Mouse (Mus musculus): ENCODE measurements around the gene Lima1.
"Not testable (repeated sequence)": the region's sequence is repeated elsewhere in the genome, so short reads cannot be mapped to it uniquely, and the experiment has no call there.

The Lima1 gene

DNA sequence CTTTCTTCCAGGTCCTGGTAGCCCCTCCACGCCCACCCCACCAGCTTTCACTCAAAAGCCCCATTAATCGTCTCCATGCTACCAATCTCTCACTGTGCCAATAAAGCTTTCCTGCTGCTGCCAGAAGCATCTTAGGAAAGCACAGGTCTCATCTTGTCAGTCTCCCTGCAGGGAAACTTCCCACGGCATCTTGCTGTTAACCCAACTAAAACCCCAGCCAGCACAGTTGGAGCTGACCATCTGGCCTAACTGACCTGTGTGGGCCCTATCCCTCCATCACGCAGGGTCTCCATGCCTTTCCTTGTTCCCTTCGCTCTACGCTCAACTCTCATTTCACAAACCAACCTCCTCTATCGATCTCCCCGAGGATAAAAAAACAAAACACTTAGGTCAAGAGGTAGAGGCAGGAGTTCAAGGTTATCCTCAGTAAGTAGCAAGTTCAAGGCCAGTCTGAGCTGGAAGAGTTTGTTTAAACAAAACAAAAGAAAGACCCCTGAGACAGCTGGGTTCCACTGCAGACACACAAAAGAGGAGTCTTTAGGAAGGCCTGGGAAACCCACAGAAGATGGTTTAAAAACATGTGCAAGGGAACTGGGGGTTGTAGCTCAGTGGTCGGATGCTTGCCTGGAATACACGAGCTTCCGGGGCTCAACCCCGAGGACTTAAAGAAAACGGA lies 36.0 kb downstream of the Lima1 start:
- in situ Hi-C loops (cut with MboI; ENCODE audit: unreplicated experiment in 2 of 2): loop anchor here (5.0 kb wide), 2 partner anchors 58 to 68 kb away; no protein-coding TSS in a partner anchor

DNA sequence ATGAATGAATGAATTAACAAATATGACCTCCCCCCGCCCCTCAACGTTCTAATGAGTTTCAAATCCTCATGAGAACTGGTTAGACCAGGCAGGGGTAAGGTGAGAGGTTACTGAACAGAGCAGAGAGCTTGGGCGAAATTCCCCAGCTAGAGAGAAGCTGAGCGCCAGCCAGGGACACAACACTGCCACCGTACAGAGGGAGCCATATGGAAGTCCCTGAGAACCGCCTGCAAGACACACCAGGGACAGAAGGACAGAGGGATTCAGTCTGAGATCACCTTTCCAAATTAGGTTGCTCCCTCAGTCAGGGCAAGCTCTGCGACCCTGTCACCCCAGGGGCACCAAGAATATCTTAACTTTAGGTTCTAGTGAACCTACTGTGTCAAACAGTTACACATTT lies 37.7 kb downstream of the Lima1 start:
- in situ Hi-C loops (cut with MboI; ENCODE audit: unreplicated experiment in 2 of 2): loop anchor here (5.0 kb wide), 2 partner anchors 60 to 70 kb away; no protein-coding TSS in a partner anchor

DNA sequence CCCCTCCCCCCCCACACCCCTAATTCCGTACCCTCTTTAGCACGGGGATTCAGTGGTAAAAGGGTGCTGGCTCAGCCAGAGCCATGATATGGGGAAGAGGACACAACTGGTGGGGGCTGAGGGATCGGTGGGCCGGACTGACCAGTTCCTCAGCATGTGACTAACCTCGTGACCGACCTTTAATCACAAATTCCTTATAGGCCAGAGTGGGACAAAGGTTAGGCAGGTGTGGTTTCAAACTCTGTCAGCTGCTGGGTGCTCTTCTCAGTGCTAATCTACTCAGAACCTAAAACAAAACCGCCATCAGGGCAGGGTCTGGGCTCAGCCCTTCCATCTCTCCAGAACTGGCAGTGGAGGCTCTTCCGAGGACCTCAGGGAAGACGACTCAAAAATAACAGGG lies 40.1 kb downstream of the Lima1 start:
- in situ Hi-C loops (cut with MboI; ENCODE audit: unreplicated experiment in 2 of 2): loop anchor here (5.0 kb wide), 2 partner anchors 62 to 72 kb away; no protein-coding TSS in a partner anchor

DNA sequence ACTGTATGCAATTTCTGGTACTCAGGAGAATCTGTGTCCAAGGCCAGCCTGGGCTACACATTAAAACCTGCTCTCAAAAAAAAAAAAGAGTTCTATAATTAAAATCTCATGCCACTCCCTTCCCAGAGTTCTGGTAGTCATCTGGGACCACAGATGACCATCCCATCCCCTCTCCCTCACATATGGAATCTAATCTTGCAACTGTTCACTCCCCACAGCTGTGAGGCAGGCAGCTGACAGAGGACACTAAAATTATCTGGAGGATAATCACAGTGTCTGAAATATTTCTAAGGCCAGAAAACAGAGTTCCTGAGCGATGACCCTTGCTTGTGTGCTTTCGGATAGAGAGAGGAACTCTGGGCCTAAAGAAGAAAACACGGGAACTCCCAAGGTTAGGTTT lies 40.6 kb downstream of the Lima1 start:
- in situ Hi-C loops (cut with MboI; ENCODE audit: unreplicated experiment in 2 of 2): loop anchor here (5.0 kb wide), 2 partner anchors 63 to 73 kb away; no protein-coding TSS in a partner anchor

DNA sequence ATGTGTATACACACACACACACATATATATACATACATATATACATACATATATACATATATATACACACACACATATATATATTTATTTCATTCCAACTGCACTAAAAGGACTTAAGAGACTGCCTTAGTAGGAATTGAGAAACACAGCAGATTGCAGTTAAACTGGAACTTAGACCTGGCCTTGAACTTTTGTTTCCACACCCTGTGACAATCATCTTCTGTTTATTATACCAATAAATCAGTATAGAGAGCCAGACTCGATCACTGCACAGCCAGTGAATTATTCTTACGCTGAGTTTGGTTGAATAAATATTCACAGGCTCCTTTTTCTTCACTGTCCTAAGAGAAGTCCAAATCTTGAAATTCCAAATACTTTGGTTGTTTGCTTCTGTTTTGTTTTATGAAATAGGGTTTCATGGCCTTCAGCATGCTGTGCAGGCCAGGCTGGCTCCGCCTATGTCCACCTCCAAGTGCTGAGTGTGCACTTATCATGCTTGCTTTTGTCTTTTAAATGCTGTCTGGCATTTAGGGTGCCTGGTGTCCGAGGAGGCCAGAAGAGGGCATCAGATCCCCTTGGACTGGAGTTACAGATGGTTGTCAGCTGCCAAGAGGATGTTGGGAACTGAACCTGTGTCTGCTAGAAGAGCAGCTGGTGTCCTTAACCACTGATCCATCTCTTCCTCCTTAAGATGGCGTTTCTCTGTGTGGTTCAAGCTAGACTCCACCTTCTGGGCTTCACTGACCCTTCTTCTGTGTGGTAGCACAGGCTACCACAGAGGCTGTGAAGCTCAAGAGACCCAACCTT lies 41.4 kb downstream of the Lima1 start:
- in situ Hi-C loops (cut with MboI; ENCODE audit: unreplicated experiment in 2 of 2): no loop called here

DNA sequence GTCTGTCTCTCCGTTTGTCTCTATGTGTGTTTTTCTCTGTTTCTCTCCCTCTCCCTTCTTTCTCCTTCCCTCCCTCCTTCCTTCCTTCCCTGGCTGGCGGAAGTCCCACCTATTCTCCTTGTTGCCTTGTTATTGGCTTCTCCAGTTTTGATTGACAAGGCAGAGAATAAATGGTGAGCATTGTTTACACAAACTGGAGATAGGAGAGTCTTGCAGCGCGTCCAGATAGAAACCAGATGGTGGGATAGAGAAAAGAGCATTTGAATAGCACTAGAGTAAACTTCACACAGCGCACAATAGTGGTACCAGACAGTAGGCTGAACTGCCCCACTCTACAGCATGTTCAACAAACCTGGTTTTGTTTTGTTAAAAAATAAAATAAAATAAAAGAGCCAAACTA lies 43.7 kb downstream of the Lima1 start:
- in situ Hi-C loops (cut with MboI; ENCODE audit: unreplicated experiment in 2 of 2): no loop called here

DNA sequence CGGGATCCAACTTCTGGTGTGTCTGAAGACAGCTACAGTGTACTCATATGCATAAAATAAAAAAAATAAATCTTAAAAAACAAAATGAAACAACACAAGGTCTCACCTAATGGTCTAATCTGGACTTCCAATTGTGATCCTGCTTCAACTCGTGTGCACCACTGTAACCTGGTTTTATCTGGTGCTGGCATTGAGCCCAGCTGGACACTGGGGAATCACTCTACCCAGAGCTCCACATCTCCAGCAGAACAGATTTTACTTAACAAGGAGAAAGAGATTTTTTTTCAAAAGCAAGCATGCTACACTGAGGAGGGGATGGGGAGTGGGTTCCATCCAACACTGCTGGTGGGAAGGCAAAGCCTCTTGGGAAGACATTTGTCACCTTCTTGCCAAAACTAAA lies 47.2 kb downstream of the Lima1 start:
- in situ Hi-C loops (cut with MboI; ENCODE audit: unreplicated experiment in 2 of 2): no loop called here

DNA sequence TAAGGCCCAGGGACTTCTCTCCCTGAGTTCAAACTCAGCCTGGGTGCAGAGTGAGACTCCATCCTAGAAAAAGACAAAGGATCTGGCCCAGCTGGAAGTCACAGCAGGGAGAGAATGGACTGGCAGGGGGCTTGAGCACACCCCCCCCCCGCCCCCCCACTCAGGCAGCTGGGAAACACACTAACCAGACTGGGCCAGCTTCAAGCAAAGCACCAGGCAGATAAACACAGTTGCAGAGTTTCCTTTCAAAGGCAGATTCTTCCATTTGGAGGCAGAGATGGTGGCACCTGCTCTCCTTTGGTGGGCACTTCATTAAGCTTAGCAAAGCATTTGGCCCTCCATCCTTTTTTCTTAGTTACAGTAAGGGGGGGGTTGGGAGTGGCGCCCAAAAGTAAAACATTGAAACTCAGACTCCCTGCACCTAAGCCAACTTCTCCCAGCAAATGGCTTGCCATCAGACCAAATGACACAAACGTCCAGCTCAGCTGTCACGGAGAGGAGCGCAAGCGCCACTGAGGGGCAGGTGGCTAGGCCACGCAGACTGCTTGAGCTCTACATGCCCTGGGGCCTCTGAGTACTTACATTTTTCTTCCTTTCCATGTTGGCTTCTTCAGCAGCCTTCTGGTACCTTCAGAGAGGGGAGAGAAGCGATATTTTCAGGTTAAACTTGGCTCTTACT lies 48.9 kb downstream of the Lima1 start:
- in situ Hi-C loops (cut with MboI; ENCODE audit: unreplicated experiment in 2 of 2): no loop called here

DNA sequence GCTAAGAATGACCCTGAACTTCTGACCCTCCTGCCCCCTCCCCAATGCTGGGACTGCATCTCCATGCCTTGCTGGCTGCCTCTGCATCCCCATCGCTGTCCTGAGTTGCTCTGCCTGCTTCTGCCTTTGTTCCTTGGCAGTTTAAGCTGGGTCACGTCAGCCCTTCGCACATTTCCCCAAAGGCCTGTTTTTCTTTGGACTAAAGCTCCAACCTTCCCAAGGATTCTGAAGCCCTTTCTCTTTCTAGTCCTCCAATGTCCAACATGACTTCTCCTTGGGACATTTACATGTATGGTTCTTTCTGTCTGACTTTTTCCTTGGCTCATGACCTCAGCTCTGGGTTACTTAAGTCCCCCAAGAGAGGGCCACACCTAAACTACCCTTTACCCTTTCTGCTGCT lies 50.0 kb downstream of the Lima1 start:
- in situ Hi-C loops (cut with MboI; ENCODE audit: unreplicated experiment in 2 of 2): no loop called here

DNA sequence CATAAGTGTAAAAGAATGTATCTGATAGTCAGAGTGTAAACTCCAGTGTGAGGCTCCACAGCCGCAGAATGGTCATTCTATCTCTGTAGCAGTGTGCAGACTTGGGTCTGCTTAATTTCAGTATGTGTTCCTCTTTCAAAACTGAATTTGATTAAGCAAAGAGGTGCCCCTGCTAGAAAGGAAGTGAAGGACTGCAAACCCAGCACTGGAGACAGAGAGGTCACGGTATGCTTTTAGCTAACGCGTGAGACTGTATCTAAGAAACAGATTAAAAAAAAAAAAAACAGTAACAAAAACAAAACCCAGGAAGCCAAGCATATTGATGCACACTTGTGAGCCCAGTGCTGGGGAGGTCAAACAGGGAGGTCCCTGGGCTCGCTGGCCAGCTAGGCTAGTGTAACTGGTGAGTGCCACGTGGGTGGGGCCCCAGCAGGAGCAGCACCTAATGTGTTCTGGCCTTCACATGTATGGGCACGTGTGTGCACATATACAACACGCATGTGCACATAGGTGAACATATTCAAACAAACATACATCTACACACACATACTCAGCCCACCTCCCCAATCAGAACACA lies 51.8 kb downstream of the Lima1 start:
- in situ Hi-C loops (cut with MboI; ENCODE audit: unreplicated experiment in 2 of 2): no loop called here

DNA sequence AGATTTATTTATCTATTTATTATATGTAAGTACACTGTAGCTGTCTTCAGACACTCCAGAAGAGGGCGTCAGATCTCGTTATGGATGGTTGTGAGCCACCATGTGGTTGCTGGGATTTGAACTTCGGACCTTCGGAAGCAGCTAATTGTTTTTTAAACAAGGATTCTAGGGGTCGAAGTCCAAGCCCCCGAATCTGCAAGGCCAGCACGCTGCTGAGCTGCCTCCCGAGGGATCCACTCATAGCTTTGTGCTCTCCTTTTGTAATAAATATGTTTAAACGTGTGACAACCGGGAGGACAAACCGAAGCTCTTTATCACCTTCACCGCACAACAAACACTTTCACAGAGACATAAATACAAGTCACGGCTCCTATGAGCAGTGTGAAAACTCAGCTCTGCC lies 52.8 kb downstream of the Lima1 start:
- in situ Hi-C loops (cut with MboI; ENCODE audit: unreplicated experiment in 2 of 2): not testable (repeated sequence)

DNA sequence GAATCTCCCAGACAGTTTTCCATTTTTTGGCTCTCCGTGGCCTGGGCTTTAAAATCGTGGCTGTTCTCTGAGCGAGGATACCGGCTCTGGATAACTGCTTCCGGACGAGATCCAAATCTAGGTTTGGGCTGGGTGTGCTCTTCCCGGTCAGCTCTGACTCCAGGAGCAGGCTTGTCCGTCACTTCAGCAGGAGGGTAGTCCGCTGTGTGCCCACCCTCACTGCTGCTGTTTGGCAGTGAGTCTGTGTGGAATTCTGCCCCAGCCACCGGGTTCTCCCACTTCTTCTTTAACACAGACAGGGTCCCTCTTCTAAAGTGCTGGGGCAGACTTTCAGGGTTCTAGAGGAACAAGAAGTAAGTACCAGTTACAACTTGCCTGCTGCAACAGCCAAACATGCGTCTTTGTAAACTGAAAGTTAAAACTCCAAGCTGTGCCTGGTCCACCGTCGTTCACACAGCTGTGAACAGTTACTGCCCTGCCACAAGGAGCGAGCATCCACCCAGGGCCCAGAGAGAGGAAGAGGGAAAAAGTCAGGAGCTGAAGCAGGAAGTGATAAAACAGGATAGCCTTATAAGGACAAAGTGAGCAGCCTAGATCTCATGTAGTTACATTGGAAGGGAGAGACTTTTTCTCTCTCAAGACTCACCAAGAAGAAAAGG lies 55.5 kb downstream of the Lima1 start:
- in situ Hi-C loops (cut with MboI; ENCODE audit: unreplicated experiment in 2 of 2): no loop called here

DNA sequence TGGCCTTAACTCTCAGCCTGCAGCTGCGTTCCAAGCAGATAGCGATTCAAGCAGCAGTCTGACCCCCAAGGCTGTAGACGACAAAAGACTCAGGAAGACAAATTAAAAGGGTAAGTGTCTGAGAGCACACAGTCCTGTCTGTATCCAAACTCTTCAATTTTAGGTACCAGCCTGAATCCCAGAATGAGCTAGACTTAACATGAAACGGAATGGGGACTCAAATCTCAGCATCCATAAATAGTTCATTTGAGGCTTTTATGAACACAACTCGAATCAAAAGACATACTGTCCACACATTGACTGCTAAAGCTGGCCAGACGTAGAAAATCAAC lies 56.2 kb downstream of the Lima1 start:
- in situ Hi-C loops (cut with MboI; ENCODE audit: unreplicated experiment in 2 of 2): no loop called here

DNA sequence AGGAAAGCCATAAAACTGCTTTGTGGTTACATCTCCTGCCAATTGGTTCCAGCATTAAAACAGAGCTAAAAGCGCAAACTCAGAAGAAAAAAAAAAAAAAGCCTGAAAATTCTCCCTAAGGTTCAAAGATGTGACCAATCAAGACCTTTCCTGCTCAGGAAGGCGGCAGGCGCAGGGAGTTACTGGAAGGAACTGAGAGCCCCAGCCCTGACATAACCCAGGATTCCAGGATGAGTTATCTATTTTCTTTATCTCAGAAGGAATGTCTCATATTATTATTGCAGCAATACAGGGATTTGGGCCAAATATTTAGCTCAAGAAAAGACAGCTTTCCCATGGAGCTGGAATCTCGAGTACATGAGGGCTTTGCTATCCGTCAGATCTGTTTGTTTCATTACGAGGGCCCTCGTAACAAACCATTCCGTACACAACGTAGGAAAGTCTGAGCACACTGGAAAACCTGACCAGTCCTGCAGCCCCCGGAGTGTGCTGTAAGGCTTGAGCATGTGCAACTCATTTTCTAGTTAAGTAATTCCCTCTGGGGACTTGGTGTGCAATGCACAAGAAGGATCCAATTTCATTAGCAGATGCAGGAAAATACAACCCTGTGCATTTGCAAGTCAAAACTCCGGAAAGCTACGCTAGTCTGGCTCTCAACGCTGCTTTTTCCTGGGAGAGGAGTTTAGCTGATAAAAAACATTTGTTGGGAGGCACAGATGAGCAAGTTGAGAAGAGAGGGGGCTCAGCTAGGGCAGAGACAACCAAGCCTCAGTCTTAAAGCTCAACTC lies 56.7 kb downstream of the Lima1 start:
- in situ Hi-C loops (cut with MboI; ENCODE audit: unreplicated experiment in 2 of 2): no loop called here

DNA sequence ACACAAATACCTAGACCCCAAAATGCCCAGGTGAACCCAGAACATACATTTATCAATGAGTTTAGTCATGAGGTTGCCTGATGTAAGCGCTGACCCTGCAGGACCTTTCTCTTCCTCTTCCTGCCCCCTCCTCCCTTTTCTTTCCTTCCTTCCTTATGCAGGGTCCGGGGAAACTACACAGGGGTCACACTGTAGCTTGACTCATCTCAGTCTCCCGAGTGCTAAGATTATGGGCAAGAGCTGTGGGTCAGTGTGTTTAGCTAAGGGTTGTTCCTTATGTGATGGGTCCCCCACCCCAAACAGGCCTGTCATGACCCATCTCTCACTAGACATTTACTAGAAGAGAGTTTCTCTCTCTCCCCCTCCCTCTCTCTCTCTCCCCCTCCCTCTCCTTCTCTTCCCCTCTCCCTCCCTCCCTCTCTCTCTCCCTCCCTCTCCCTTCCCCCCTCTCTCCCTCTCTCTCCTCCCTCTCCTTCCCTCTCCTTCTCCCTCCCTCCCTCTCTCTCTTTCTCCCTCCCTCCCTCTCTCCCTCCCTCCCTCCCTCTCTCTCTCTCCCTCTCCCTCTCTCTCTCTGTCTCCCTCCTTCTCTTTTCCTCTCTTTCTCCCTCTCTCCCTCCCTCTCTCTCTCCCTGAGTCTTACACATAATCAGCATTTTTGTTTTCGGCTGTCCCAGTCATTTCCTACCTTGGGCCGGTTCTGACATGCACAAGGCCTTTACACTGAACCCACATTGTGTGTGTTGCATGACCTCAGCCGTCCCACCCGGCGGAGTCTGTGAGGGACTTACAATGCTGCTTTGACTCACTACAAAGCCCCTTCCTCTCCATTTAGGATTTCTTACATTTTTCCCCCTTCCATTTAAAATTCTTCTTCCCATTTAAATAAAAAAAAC lies 57.7 kb downstream of the Lima1 start:
- in situ Hi-C loops (cut with MboI; ENCODE audit: unreplicated experiment in 2 of 2): no loop called here

DNA sequence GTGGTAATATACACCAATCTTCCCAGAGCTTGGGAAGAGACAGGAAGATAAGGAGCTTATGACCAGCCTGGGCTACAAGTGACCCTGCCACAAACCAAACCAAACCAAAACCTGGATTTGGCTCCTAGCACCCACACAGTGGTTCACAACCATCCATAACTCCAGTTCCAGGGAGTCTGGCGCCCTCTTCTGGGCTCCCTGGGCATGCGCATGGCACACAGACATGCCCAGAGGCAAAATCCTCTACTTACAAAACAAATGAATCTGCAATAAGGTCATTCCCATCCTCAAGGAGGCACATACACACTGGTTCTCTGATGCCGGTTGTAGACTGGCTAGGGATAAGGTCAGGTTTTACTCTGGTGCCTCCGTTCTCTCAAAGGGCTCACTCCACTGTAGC lies 59.3 kb downstream of the Lima1 start:
- in situ Hi-C loops (cut with MboI; ENCODE audit: unreplicated experiment in 2 of 2): no loop called here

DNA sequence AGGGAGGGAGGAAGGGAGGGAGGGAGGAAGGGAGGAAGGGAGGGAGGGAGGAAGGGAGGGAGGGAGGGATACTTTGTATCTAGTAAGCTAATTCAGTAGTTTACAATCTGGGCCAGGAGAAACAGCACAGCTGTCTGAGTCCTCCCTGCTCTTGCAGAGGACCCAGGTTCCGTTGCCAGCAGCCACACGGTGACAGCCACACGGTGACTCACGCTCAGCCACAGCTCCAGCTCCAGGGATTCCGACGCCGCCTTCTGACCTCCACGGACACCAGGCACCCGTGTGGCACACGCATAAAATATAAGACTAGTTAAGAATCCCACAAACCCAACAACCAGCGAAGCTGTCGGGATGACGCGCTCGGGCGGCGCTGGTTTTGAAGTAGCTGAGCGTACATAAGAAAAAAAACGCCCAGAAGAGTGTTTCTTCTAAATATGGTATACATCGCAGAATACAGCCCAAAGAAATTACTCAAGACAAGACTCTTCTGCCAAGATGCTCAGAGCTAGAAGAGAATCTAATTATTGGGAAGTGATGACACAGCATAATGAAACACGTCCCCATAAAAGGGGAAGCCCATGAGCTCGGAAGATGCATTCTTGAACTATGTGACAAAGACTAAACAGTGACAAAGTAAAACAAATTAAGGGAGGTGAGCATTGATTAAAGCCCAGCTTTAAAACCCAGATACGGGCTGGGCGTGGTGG lies 60.5 kb downstream of the Lima1 start:
- in situ Hi-C loops (cut with MboI; ENCODE audit: unreplicated experiment in 2 of 2): no loop called here

DNA sequence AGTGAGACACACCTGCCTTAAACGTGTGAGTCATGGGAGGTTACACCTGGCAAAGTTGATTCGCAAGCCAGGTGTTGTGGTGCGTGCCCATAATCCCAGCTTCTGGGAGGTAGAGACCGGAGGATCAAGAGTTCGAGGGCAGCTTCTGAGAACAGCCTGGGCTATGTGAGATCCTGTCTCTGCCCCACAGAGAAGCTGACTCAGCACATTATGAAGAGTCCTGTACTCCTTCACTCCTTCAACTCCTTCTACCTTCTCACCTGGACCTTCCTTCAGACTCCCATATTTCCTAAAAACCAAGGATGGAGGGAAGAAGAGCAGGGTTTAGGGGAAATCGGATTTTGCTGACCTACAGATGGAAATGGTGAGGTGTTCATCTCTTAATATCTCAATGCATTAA lies 61.6 kb downstream of the Lima1 start:
- in situ Hi-C loops (cut with MboI; ENCODE audit: unreplicated experiment in 2 of 2): no loop called here

Data from v-Abl transformed pro-B cells (cell line).